Mouse (Mus musculus) E14TG2a.4 (cell line): ENCODE measurements around the gene Naip6.
"Not testable (repeated sequence)": the region's sequence is repeated elsewhere in the genome, so short reads cannot be mapped to it uniquely, and the experiment has no call there.

Experiments
- CTCF ChIP-seq: conservative IDR thresholded peaks from 2 replicates; pipeline ENCODE4 v1.5.1; 2014; ENCODE audit warnings: low read length
- POU5F1 ChIP-seq: IDR thresholded peaks from 2 replicates; pipeline ENCODE4 v1.6.1; 2014; ENCODE audit warnings: low read length, borderline replicate concordance

DNA sequence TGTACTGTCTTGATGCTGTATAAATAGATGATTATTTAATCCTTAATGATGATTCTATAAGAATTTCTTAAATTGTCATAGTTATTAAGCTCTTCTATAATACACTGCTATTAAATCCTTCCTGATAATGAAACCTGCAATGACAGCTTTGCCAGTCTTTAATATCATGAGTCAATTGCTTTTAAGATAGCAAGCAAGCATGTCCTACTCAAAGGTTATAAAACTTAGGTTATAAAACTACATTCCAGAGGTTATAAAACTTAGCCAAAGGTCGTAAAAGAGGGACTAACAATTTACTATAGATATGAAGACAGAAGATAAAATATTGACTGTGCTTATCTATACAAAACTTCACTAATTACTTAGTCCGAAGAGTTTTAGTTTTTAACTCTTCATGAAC is 10.6 kb upstream of the Naip6 start:
- TF ChIP-seq POU5F1, CTCF: not testable (repeated sequence)
